Mouse (Mus musculus) liver, adult (tissue): Measurements from ENCODE around the gene Slc10a6.
A peak's percentile ranks its signal among the peaks of the same experiment; 100 is the strongest.

Experiments
- GATA4 ChIP-seq: IDR thresholded peaks from 2 replicates; pipeline ENCODE4 v1.6.1; 2014; ENCODE audit warnings: mild to moderate bottlenecking, low read length; ENCODE audit not compliant: insufficient replicate concordance

Slc10a6 gene

DNA sequence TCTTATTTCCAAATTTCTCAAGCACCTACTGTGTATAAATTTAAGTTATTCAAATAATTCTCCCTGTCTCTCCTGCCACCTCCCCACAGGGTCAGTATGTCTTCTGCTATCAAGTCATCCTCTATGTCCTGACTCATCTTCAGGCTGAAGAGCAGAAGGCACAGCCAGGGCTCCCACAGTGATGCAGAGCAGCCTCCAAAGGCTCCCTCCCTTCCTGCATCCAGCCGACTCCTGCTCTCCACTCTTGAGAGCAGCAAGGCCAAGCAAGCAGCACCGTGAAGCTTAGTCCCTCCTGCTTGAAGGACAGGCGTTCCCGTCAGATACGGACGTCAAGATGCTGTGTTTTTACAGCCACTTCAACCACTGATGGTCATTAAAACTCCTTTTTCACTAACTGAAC lies 31.6 kb downstream of the Slc10a6 start:
- no peak for TF ChIP-seq GATA4

DNA sequence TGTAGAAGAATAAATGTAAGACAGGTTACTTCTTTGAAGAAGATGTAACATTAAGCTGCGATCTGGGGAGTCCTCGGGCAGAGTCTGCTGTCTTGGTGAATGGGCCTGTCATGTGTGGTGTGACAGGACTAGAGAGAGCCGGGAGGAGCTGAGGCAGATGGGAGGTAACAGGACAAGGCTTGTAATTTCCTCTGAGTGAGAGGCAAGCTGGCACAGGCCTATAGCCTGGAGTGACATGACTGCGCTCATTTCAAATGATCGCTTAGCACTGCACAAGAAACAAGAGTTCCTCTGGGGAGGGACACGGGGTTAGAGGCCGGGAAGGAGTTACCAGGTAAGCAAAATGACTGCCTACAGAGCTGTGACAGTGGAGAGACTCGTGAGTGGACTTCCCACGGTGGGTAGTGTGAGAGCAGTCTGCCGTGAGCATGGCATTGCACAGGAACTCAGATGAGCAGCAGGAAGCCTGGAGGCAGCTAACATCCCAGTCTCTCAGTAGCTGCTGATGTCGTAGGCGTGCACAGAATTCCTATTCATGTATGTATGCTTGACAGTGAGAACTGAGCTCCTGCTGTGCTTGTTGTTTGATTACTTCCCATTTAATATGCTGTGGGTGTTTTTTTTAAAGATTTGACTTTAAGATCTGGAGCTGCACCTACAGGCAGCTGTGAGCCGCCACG lies 32.6 kb downstream of the Slc10a6 start:
- no peak for TF ChIP-seq GATA4

DNA sequence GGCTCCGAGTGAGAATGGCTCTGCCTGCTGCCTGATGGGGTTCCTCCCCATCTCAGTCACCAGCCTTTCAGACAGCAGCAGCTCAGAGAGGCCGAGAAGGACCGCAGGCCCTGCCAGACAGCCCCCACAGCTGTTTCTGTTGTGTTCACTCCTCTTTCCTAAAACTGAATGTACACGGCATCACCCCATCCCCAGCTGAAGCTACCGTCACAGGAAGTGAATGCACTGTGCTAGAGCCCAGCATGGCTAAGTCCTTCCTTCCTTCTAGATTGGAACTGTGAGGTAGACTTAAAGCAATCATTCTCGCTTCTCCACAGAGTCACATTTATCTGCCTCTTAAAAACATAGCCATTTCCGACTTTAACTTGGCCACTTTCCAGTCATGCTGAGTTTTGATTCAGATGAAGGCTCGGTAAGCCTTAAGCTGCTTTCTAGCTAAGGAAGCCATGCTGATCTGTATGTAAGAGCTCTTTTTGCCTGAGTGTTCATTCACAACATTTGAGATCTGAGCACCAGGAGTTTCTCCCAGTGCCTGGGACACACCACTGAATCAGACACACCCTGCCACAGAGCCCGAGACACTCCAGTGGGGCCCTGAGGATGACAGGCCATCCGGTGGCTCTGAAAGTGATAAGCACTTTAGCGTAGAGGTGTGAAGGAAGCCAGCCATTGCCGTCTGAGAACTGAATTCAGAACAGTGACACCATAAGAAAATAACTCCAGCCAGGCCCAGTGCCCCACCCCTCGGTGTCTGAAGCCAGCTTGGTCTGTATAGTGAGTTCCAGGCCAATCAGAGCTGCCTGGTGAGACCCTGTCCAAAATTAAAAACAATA lies 33.6 kb downstream of the Slc10a6 start:
- peak; percentile 17; the same call in 1 of the 2 replicates for TF ChIP-seq GATA4

DNA sequence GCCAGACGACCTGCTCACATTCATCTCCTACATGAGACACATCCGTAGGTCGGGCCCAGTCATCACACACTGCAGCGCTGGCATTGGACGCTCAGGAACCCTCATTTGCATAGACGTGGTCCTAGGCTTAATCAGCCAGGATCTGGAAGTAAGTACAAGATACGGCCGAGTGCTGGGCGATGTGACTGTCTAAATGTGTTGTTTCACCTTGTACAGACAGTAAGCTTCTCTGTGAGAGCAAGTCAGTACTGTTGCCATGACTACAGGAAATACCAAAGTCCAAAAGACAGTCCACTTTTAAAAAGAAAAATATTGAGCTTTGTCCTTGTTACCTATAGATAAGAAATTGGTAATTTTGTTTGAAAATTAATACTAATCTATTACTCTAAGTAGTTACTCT lies 35.6 kb downstream of the Slc10a6 start:
- TF ChIP-seq GATA4, result no peak

DNA sequence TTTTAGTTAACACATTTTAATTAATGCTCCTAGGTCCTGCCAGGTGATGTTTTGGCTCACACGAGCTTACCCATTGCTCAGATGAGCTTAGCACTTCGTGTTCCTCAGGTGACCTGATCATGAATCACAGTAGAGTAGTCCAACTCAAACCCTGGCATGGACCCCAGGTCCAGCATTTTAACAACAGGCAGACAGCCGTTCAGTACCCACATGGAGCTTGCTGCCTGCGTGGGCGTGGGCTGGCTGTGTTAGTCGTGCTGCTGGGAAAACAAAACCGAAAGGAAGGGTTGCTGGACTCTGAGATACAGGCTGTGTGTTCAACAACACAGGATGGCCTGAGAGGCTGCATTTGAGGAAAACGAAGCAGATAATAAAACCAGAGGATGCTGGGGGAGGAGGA lies 36.5 kb downstream of the Slc10a6 start:
- no peak for TF ChIP-seq GATA4

DNA sequence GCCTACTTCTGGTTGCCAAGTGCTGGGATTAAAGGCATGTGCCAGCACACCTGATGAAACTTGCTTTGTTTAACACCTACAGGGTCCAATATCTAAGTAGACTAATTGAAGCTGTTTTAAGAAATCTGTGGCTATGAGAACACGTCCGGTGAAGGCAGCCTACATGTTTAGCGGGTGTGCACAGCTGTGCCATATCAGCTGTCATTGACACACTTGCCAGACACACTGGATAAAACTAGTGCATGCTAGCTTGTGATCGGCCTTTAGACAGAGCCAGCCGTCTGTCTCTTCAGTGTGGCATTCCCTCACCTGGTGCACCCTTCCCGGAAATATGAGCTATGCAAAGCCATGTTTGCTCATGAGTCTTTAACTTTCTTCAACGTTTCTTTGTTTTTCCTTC lies 37.4 kb downstream of the Slc10a6 start:
- TF ChIP-seq GATA4, result no peak

DNA sequence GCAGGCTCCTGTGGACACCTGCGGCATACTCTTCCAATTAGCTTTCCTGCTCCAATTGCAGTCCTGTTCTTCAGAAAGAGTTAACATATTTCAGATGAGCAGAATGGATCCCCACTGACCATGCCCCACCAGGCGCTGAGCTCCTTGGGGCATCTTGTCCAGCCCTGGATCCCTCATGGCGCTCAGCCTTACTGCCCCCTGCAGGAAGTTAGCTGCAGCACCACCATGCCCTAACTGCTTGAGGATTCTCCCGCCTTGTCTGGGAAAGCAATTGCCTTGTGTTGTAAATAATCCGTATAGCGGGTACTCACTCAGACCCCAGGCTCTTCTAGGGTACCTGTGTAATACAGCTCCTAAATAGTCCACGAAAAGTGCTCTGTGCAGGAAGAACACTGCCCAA lies 42.0 kb downstream of the Slc10a6 start:
- no peak for TF ChIP-seq GATA4

DNA sequence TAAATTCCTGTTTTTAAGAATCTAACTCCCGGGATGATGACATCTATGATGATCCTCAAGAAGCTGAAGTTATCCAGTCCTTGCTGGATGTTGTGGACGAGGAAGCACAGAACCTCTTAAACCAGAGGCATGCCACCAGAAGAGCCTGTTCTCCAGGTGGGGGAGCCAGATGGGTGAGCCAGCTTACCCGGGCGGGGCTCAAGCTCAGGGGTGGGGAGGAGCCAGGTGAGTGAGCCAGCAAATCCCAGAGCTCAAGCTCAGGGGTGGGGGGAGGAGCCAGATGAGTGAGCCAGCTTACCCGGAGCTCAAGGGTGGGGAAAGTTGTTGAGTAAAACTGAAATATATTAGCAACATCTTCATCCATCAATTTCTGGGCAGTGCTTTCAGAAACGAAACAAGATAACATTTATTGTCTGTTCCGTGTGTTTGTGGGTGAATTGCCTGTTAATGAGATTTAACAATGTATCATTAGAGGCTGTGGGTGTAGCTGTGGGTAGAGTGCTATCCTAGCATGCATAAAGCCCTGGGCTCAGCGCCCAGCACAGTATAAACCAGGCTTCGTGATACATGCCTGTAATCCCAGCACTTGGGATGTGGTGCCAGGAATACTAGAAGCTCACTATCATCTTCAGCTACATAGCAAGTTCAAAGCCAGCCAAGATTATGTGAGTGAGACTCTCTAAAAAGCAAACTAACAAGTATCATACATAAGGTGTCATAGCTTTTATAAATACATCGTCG lies 49.4 kb downstream of the Slc10a6 start:
- TF ChIP-seq GATA4, result no peak

DNA sequence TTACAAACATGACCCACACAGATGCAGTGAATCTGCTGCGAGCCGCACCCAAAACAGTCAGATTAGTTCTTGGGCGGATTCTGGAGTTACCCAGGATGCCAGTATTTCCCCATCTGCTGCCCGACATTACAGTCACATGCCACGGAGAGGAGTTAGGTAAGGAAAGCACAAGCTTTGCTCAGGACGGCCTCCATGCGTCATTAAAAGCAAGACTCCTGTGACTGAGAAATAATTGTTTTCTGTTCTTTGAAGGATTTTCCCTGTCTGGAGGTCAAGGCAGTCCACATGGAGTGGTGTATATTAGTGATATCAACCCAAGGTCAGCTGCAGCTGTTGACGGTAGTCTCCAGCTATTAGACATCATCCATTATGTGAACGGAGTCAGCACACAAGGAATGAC lies 59.8 kb downstream of the Slc10a6 start:
- no peak for TF ChIP-seq GATA4

DNA sequence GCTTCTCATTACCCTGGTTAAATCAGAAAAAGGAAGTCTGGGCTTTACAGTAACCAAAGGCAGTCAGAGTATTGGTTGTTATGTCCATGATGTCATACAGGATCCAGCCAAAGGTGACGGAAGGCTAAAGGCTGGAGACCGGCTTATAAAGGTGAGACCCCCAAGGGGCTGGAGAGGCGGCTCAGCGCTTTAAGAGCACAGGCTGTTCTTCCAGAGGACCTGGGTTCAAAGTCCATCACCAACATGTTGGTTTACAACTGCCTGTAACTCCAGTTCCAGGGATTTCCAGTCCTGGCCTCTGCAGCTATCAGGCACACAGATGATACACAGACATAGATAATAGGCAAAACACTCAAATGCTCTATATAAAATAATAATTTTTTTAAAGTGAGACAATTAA lies 61.2 kb downstream of the Slc10a6 start:
- no peak for TF ChIP-seq GATA4

DNA sequence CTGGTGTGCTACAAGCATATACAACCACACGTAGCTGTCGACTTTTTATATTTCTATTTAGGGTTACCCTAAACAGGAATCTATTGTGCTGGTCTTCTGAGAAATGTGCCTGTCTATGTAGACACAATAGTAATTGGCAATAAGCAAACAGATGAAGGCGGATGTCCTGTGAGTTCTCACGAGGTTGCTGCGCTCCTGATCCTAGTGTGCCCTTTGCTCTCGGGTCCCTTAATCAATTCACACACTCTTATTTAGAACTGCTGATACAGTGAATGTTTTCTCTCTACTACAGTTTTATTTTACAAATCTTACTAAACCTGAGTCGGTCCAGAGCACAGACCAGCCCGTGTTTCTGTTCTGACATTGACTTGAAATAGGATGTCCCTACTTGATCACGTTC lies 68.7 kb downstream of the Slc10a6 start:
- TF ChIP-seq GATA4, result no peak
